Mouse (Mus musculus) adrenal gland, adult 18-20 months (tissue): Measurements from ENCODE around the gene Aff4. TPM values are rescaled to one million over a fixed set of nuclear protein-coding genes. Genes with fewer than 3 reads are reported as not detected.

Source experiments
- DNase-seq, 2 experiments: peaks; one replicate each; pipeline ENCODE4 v3.0.0; 2021 to 2022; ENCODE audit warnings: low spot score in 2 of 2
- microRNA-seq, 2 experiments: library from miRNA; unstranded; fragments of <30 nt; microRNA quantifications; one replicate each; pipeline ENCODE4 v1.2.0; 2021; ENCODE audit warnings: borderline number of aligned reads in 2 of 2
- total RNA-seq, 2 experiments: library from RNA; stranded (reverse); gene quantifications; 1 replicate in 1 of 2; 2 replicates in 1 of 2; pipeline ENCODE4 v1.2.3; 2021

Gene Aff4
- total RNA-seq, 2 experiments from 2014 or later = 194 TPM

- no peak for DNase-seq
Observed at GRCm38 (mm10) chr11:53457372-53457954, 106.8 kb downstream of the Aff4 start.

GRCm38 (mm10) chr11:53458996-53459395, 108.4 kb downstream of the Aff4 start:
- DNase-seq = no peak

- DNase-seq = no peak
Observed at GRCm38 (mm10) chr11:53460192-53460591, 109.6 kb downstream of the Aff4 start.

- no peak for DNase-seq
Observed at GRCm38 (mm10) chr11:53461727-53462126, 111.1 kb downstream of the Aff4 start.

GRCm38 (mm10) chr11:53463551-53464424, 113.2 kb downstream of the Aff4 start:
- no peak for DNase-seq

- peak; percentile 73 to 78 for DNase-seq
Observed at GRCm38 (mm10) chr11:53466231-53466971, 115.8 kb downstream of the Aff4 start.

GRCm38 (mm10) chr11:53469294-53469967, 118.8 kb downstream of the Aff4 start:
- no peak for DNase-seq

- peak; percentile 91 to 92 for DNase-seq
Observed at GRCm38 (mm10) chr11:53469968-53470695, 119.5 kb downstream of the Aff4 start, which contains the start of gene Gm9837. TSS of gene Gm9837 (minus strand) at chr11:53470479.

Small RNAs within 50 kb of the gene (microRNA-seq; reads per million reads assigned to microRNA genes)
- gene Mir6920 = 0 reads per million in 2 experiments

Other genes starting within 250 kb of the Aff4 start
- 100 to 1,000 TPM; 272 to 274 TPM for gene Hspa4, start 50.4 kb upstream of the Aff4 start, total RNA-seq
- 10 to 100 TPM; 10.8 to 11.1 TPM for gene Zcchc10, start 26.2 kb upstream of the Aff4 start, total RNA-seq
- not detected for gene Leap2, start 72.3 kb downstream of the Aff4 start, total RNA-seq
- 1,000 to 10,000 TPM; 1,110 to 1,480 TPM for gene Uqcrq, start 80.0 kb downstream of the Aff4 start, total RNA-seq
- 1 to 10 TPM; 4.3 to 6.0 TPM for gene Gdf9, start 80.2 kb downstream of the Aff4 start, total RNA-seq
- under 1 TPM in 1 of 2 experiments, not detected in 1; 0.27 TPM for gene Gm10447, start 106.3 kb downstream of the Aff4 start, total RNA-seq
- 10 to 100 TPM in 1 of 2 experiments, 1 to 10 TPM in 1; 3.7 to 10.9 TPM for gene Shroom1, start 106.4 kb downstream of the Aff4 start, total RNA-seq
- gene Gm9837, start 119.6 kb downstream of the Aff4 start, total RNA-seq = not detected
- gene Gm9945, start 129.3 kb downstream of the Aff4 start, total RNA-seq = not detected
- gene Sowaha, start 129.4 kb downstream of the Aff4 start, total RNA-seq = under 1 TPM; 0.19 to 0.30 TPM
- gene Sept8, start 168.4 kb downstream of the Aff4 start, total RNA-seq = 10 to 100 TPM; 28.9 to 32.1 TPM
- gene Kif3a, start 216.5 kb downstream of the Aff4 start, total RNA-seq = 10 to 100 TPM; 23.2 to 25.9 TPM